Mouse (Mus musculus): Measurements from ENCODE around the gene Cux1. TPM values are rescaled to one million over a fixed set of nuclear protein-coding genes. Genes with fewer than 3 reads are reported as not detected.
A peak's percentile ranks its signal among the peaks of the same experiment; 100 is the strongest.

The Cux1 gene
- polyA plus RNA-seq, 1 experiment from 2014 or later, result 117 TPM

DNA sequence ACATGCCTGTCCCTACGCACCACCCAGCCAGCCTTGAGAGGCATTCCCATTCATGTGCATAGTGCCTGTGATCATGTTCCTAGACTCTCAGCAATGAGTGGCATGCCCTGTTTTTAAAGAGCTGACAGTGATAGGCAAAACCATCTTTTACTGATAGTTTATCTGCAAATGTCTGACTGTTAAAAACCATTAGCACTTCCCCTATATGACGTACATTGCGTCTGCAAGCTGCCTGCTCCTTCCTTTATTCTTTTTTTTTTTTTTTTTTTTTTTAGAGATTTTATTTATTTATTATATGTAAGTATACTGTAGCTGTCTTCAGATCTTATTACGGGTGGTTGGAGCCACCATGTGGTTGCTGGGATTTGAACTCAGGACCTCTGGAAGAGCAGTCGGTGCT lies 205.3 kb downstream of the Cux1 start:
- Histone ChIP-seq H3K36me3 (ENCODE audit: control insufficient read depth, insufficient read depth, low read length) (peaks cover 28% of the 10 kb centered on the region), H3K27ac (ENCODE audit: low read length) (no peak overlapping the region), H3K9ac (ENCODE audit: low read length) (no peak overlapping the region), H3K4me2 (ENCODE audit: low read depth, low read length) (no peak overlapping the region), H3K4me1 (replicated peaks; ENCODE audit: control insufficient read depth, insufficient read depth, low read length) (no peaks in the 10 kb centered on the region), H3K4me3 (ENCODE audit: low read length) (no peak overlapping the region), H3K27me3 (ENCODE audit: control insufficient read depth, insufficient read depth, low read depth, low read length) (no peaks in the 10 kb centered on the region), H3K9me3 (ENCODE audit: control insufficient read depth, low read length) (no peaks in the 10 kb centered on the region)
- ATAC-seq (ENCODE audit: low read depth), result no peak
- 86% methylated on average over 5 of the region's 5 CpGs for WGBS

DNA sequence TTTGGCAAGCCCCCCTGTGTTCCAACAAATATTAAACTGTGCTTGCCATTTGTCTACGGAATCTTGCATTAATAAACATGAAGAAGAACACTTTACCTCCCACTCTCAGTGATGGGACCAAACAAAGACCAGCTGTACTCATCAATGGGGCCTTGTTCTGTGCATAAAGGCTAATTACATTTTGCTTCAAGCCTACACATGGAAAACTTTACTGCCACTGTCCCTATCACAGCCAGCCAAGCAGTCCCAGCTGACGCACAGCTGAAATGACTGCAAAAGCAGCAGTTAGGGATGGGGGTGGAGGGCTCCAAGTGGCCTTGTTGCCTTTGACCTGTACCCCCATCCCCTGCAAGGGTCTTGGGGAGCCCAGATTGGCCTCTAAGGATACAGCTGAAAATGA lies 210.1 kb downstream of the Cux1 start:
- H3K4me2 ChIP-seq (ENCODE audit: low read depth, low read length), result no peak overlapping the region
- H3K9me3 ChIP-seq (ENCODE audit: control insufficient read depth, low read length), result no peaks in the 10 kb centered on the region
- no peaks in the 10 kb centered on the region for H3K27me3 ChIP-seq (ENCODE audit: control insufficient read depth, insufficient read depth, low read depth, low read length)
- no peaks in the 10 kb centered on the region for H3K4me1 ChIP-seq (replicated peaks; ENCODE audit: control insufficient read depth, insufficient read depth, low read length)
- no peak overlapping the region for H3K27ac ChIP-seq (ENCODE audit: low read length)
- no peak for ATAC-seq (ENCODE audit: low read depth)
- 72% methylated on average over 2 of the region's 2 CpGs for WGBS
- H3K9ac ChIP-seq (ENCODE audit: low read length), result no peak overlapping the region
- no peak overlapping the region for H3K4me3 ChIP-seq (ENCODE audit: low read length)
- peaks cover 24% of the 10 kb centered on the region for H3K36me3 ChIP-seq (ENCODE audit: control insufficient read depth, insufficient read depth, low read length)

DNA sequence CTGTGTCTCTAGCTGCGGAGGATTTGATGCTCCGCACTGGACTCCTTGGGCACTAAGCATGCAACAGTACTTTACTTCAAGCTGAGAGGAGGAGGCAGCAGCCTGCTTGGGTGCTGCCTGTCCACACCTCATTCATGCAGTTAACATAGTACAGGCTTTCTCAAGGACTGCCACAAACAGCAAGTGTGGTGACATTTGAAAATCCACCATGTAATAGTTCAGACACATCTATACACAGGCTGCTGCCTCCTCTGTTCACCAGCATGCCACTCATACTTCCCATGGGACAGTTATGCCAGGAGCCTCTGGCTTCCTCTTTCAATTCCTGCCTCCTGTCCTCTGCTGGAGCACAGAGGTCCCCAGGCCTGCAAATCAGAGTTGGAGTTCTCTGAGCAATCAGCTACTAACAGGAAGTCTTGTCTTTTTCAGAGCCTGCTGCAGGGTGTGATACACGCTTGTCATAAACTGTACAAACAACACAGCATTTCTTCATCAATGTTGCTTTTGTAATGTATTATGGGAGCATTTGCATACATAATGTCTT lies 211.6 kb downstream of the Cux1 start:
- no peak overlapping the region for H3K27ac ChIP-seq (ENCODE audit: low read length)
- no peaks in the 10 kb centered on the region for H3K27me3 ChIP-seq (ENCODE audit: control insufficient read depth, insufficient read depth, low read depth, low read length)
- no peaks in the 10 kb centered on the region for H3K4me1 ChIP-seq (replicated peaks; ENCODE audit: control insufficient read depth, insufficient read depth, low read length)
- no peaks in the 10 kb centered on the region for H3K9me3 ChIP-seq (ENCODE audit: control insufficient read depth, low read length)
- ATAC-seq (ENCODE audit: low read depth), result no peak
- H3K4me3 ChIP-seq (ENCODE audit: low read length), result no peak overlapping the region
- WGBS, result 81% methylated on average over 3 of the region's 3 CpGs
- H3K4me2 ChIP-seq (ENCODE audit: low read depth, low read length), result no peak overlapping the region
- no peak overlapping the region for H3K9ac ChIP-seq (ENCODE audit: low read length)
- peaks cover 18% of the 10 kb centered on the region for H3K36me3 ChIP-seq (ENCODE audit: control insufficient read depth, insufficient read depth, low read length)

GRCm38 (mm10) chr5:136354729-136355128 lies 212.6 kb downstream of the Cux1 start:
- Histone ChIP-seq H3K4me2 (ENCODE audit: low read depth, low read length) (no peak overlapping the region), H3K4me1 (replicated peaks; ENCODE audit: control insufficient read depth, insufficient read depth, low read length) (no peaks in the 10 kb centered on the region), H3K9ac (ENCODE audit: low read length) (no peak overlapping the region), H3K4me3 (ENCODE audit: low read length) (no peak overlapping the region), H3K36me3 (ENCODE audit: control insufficient read depth, insufficient read depth, low read length) (peaks cover 12% of the 10 kb centered on the region; the same call in 1 of the 2 replicates), H3K9me3 (ENCODE audit: control insufficient read depth, low read length) (no peaks in the 10 kb centered on the region), H3K27me3 (ENCODE audit: control insufficient read depth, insufficient read depth, low read depth, low read length) (no peaks in the 10 kb centered on the region), H3K27ac (ENCODE audit: low read length) (no peak overlapping the region)
- ATAC-seq (ENCODE audit: low read depth), result no peak
- 56% methylated on average over 6 of the region's 6 CpGs for WGBS

- Histone ChIP-seq H3K9ac (ENCODE audit: low read length) (no peak overlapping the region), H3K27me3 (ENCODE audit: control insufficient read depth, insufficient read depth, low read depth, low read length) (no peaks in the 10 kb centered on the region), H3K27ac (ENCODE audit: low read length) (no peak overlapping the region), H3K4me3 (ENCODE audit: low read length) (no peak overlapping the region), H3K4me2 (ENCODE audit: low read depth, low read length) (no peak overlapping the region), H3K36me3 (ENCODE audit: control insufficient read depth, insufficient read depth, low read length) (peaks cover 8% of the 10 kb centered on the region; the same call in 1 of the 2 replicates), H3K9me3 (ENCODE audit: control insufficient read depth, low read length) (no peaks in the 10 kb centered on the region), H3K4me1 (replicated peaks; ENCODE audit: control insufficient read depth, insufficient read depth, low read length) (no peaks in the 10 kb centered on the region)
- 52% methylated on average over 8 of the region's 8 CpGs for WGBS
- no peak for ATAC-seq (ENCODE audit: low read depth)
Measured at GRCm38 (mm10) chr5:136353114-136353513, 214.2 kb downstream of the Cux1 start.

DNA sequence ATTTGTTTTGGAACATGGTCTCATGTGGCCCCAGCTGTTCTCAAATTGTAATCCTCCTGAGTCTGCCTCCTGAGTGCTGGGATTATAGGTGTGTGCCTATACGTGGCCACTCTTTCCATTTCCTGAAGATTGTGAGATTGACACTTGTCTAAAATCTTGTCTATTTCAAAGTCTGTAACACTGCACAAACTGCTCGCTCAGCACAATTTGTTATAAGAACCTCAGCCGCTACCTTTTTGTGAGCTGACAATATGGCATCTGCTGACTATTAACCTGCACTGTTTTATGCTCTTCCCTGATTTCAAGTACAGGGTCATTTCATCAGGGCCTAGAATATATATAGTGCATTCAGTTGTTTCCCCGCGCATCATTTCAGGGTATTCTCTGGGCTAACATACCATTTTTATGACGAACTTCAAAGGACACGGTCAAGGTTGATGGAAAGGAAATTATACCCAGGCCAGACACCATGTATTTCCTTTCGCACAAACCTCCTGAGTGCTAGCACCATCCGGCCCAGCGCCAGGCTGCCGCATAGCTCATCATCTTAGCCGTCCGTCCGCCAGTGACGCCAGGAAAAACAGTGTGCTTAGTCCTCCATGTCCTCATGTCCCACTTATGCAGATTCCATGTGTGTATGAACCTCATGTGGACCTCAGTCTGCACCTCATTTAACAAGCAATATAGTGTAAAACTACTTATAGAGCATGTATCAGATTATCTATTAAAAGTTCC lies 224.0 kb downstream of the Cux1 start:
- H3K4me2 ChIP-seq (ENCODE audit: low read depth, low read length), result no peak overlapping the region
- peaks cover 5% of the 10 kb centered on the region; the same call in 1 of the 2 replicates for H3K4me1 ChIP-seq (replicated peaks; ENCODE audit: control insufficient read depth, insufficient read depth, low read length)
- no peaks in the 10 kb centered on the region for H3K9me3 ChIP-seq (ENCODE audit: control insufficient read depth, low read length)
- H3K9ac ChIP-seq (ENCODE audit: low read length), result no peak overlapping the region
- H3K36me3 ChIP-seq (ENCODE audit: control insufficient read depth, insufficient read depth, low read length), result peaks cover 14% of the 10 kb centered on the region
- 0 out of 2 replicates have a peak, but pooled peaks have one; percentile 38 for ATAC-seq (ENCODE audit: low read depth)
- H3K4me3 ChIP-seq (ENCODE audit: low read length), result no peak overlapping the region
- peak overlapping the region; percentile 12; the same call in 1 of the 2 replicates for H3K27ac ChIP-seq (ENCODE audit: low read length)
- no peaks in the 10 kb centered on the region for H3K27me3 ChIP-seq (ENCODE audit: control insufficient read depth, insufficient read depth, low read depth, low read length)
- 71% methylated on average over 15 of the region's 15 CpGs for WGBS

DNA sequence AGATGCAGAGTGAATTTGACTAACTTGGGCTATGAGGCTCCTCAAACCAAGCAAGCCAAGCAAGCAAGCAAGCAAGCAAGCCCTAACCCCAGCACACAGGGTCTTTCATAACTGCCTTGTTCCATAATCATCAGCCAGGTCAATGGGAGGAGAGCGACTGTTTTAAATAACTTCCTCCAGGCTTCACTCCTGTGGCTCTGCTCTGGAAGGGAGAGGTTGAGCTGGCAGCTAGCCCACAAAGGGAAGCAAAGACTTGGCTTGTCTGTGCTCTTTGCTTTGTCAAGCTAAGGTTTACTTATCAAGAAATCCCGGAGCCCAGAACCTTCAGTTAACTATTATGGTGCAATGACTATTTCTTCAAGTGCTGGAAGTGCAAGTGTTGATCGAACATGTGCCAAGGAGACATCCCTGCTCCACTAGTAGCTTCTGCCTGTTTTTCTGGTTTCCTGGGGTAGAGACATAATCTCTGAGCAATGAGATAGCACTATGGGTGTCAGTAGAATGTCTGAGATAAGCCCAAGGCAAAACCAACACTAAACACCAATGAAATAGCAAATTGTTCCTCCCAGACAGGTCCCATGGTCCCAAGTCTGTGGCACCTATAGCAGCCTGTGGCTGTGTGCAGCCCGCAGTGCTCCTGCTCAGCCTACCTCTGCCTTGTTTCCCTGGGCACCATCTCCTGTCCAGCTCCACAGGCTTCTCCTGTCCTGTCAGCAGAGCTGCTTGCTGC lies 230.3 kb downstream of the Cux1 start:
- H3K9ac ChIP-seq (ENCODE audit: low read length), result no peak overlapping the region
- H3K27me3 ChIP-seq (ENCODE audit: control insufficient read depth, insufficient read depth, low read depth, low read length), result no peaks in the 10 kb centered on the region
- no peak overlapping the region for H3K4me2 ChIP-seq (ENCODE audit: low read depth, low read length)
- peak overlapping the region; percentile 17; the same call in 1 of the 2 replicates for H3K27ac ChIP-seq (ENCODE audit: low read length)
- 0 out of 2 replicates have a peak, but pooled peaks cover 3% of the 10 kb centered on the region for H3K4me1 ChIP-seq (replicated peaks; ENCODE audit: control insufficient read depth, insufficient read depth, low read length)
- no peak overlapping the region for H3K4me3 ChIP-seq (ENCODE audit: low read length)
- ATAC-seq (ENCODE audit: low read depth), result no peak
- H3K9me3 ChIP-seq (ENCODE audit: control insufficient read depth, low read length), result no peaks in the 10 kb centered on the region
- H3K36me3 ChIP-seq (ENCODE audit: control insufficient read depth, insufficient read depth, low read length), result peaks cover 30% of the 10 kb centered on the region
- 68% methylated on average over 4 of the region's 4 CpGs for WGBS

DNA sequence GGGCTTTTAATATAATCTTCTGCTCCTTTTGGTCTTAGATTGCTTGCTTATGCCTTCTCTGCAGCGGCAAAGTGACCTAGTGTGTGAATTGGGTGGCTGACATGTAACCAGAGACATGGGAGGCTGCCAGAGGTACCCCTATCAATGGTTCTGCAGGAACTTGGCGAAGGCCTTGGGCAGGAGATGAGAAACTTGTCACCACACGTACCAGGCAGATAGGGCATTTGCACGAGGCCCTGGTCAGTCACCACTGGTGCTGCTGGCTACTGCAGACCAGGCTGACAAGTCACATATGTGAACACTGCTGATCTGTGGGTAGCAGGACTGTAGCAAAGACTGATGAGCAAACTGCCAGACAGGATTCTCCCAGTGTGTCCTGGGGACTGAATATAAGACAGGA lies 231.6 kb downstream of the Cux1 start:
- Histone ChIP-seq H3K36me3 (ENCODE audit: control insufficient read depth, insufficient read depth, low read length) (peaks cover 32% of the 10 kb centered on the region), H3K27me3 (ENCODE audit: control insufficient read depth, insufficient read depth, low read depth, low read length) (no peaks in the 10 kb centered on the region), H3K9me3 (ENCODE audit: control insufficient read depth, low read length) (no peaks in the 10 kb centered on the region), H3K4me2 (ENCODE audit: low read depth, low read length) (no peak overlapping the region), H3K4me1 (replicated peaks; ENCODE audit: control insufficient read depth, insufficient read depth, low read length) (0 out of 2 replicates have a peak, but pooled peaks cover 3% of the 10 kb centered on the region), H3K27ac (ENCODE audit: low read length) (no peak overlapping the region), H3K9ac (ENCODE audit: low read length) (no peak overlapping the region), H3K4me3 (ENCODE audit: low read length) (no peak overlapping the region)
- ATAC-seq (ENCODE audit: low read depth), result no peak
- 86% methylated on average over 4 of the region's 4 CpGs for WGBS

- WGBS, result 79% methylated on average over 4 of the region's 4 CpGs
- Histone ChIP-seq H3K4me3 (ENCODE audit: low read length) (no peak overlapping the region), H3K4me2 (ENCODE audit: low read depth, low read length) (no peak overlapping the region), H3K9ac (ENCODE audit: low read length) (no peak overlapping the region), H3K4me1 (replicated peaks; ENCODE audit: control insufficient read depth, insufficient read depth, low read length) (0 out of 2 replicates have a peak, but pooled peaks cover 3% of the 10 kb centered on the region), H3K27ac (ENCODE audit: low read length) (no peak overlapping the region), H3K27me3 (ENCODE audit: control insufficient read depth, insufficient read depth, low read depth, low read length) (no peaks in the 10 kb centered on the region), H3K36me3 (ENCODE audit: control insufficient read depth, insufficient read depth, low read length) (peaks cover 28% of the 10 kb centered on the region), H3K9me3 (ENCODE audit: control insufficient read depth, low read length) (no peaks in the 10 kb centered on the region)
- no peak for ATAC-seq (ENCODE audit: low read depth)
Measured at GRCm38 (mm10) chr5:136334780-136335179, 232.5 kb downstream of the Cux1 start.

Data from lung, embryonic 16.5 days (tissue).